Mouse (Mus musculus): ENCODE measurements around the gene Cnot11.

Gene Cnot11

GRCm38 (mm10) chr1:39533917-39534316 is 875 bp upstream of the Cnot11 start:
- DNase-seq (ENCODE audit: low read depth in 1 of 2, low spot score in 2 of 2), result no peak

- peak; percentile 78 to 90 for DNase-seq (ENCODE audit: low read depth in 1 of 2, low spot score in 2 of 2)
These were observed 921 bp downstream of the Cnot11 start for GRCm38 (mm10) chr1:39535515-39536311.

- no peak for DNase-seq (ENCODE audit: low read depth in 1 of 2, low spot score in 2 of 2)
These were observed 1.9 kb downstream of the Cnot11 start for GRCm38 (mm10) chr1:39536701-39537100.

GRCm38 (mm10) chr1:39537631-39538380 is 3.0 kb downstream of the Cnot11 start:
- DNase-seq (ENCODE audit: low read depth in 1 of 2, low spot score in 2 of 2), result no peak

- DNase-seq (ENCODE audit: low read depth in 1 of 2, low spot score in 2 of 2), result no peak
These were observed 5.8 kb downstream of the Cnot11 start for GRCm38 (mm10) chr1:39540592-39540991.

- no peak for DNase-seq (ENCODE audit: low read depth in 1 of 2, low spot score in 2 of 2)
These were observed 10.8 kb downstream of the Cnot11 start for GRCm38 (mm10) chr1:39545589-39545988.

GRCm38 (mm10) chr1:39546160-39546866 is 11.5 kb downstream of the Cnot11 start:
- DNase-seq (ENCODE audit: low read depth in 1 of 2, low spot score in 2 of 2), result no peak

- DNase-seq (ENCODE audit: low read depth in 1 of 2, low spot score in 2 of 2), result no peak
These were observed 12.4 kb downstream of the Cnot11 start for GRCm38 (mm10) chr1:39547238-39547637.

- DNase-seq (ENCODE audit: low read depth in 1 of 2, low spot score in 2 of 2), result no peak
These were observed 15.0 kb downstream of the Cnot11 start for GRCm38 (mm10) chr1:39549831-39550230.

GRCm38 (mm10) chr1:39555556-39556415 is 21.0 kb downstream of the Cnot11 start:
- DNase-seq (ENCODE audit: low read depth in 1 of 2, low spot score in 2 of 2), result no peak

- DNase-seq (ENCODE audit: low read depth in 1 of 2, low spot score in 2 of 2), result no peak
These were observed 24.2 kb downstream of the Cnot11 start for GRCm38 (mm10) chr1:39559009-39559408.

- DNase-seq (ENCODE audit: low read depth in 1 of 2, low spot score in 2 of 2), result no peak
These were observed 27.1 kb downstream of the Cnot11 start for GRCm38 (mm10) chr1:39561920-39562319.

GRCm38 (mm10) chr1:39563161-39563560 is 28.4 kb downstream of the Cnot11 start:
- DNase-seq (ENCODE audit: low read depth in 1 of 2, low spot score in 2 of 2), result no peak

GRCm38 (mm10) chr1:39564603-39565002 is 29.8 kb downstream of the Cnot11 start:
- no peak for DNase-seq (ENCODE audit: low read depth in 1 of 2, low spot score in 2 of 2)

GRCm38 (mm10) chr1:39568079-39568478 is 33.3 kb downstream of the Cnot11 start:
- no peak for DNase-seq (ENCODE audit: low read depth in 1 of 2, low spot score in 2 of 2)

GRCm38 (mm10) chr1:39571653-39572052 is 36.9 kb downstream of the Cnot11 start:
- no peak for DNase-seq (ENCODE audit: low read depth in 1 of 2, low spot score in 2 of 2)

- DNase-seq (ENCODE audit: low read depth in 1 of 2, low spot score in 2 of 2), result no peak
These were observed 39.1 kb downstream of the Cnot11 start for GRCm38 (mm10) chr1:39573890-39574289.

GRCm38 (mm10) chr1:39575778-39576375 is 41.1 kb downstream of the Cnot11 start:
- no peak for DNase-seq (ENCODE audit: low read depth in 1 of 2, low spot score in 2 of 2)

- peak; percentile 24 to 65 for DNase-seq (ENCODE audit: low read depth in 1 of 2, low spot score in 2 of 2)
These were observed 41.8 kb downstream of the Cnot11 start for GRCm38 (mm10) chr1:39576431-39577243.
